Mouse (Mus musculus) adrenal gland, postnatal 25 days (tissue): ENCODE results near the gene Asap3. TPM values are rescaled to one million over a fixed set of nuclear protein-coding genes. Genes with fewer than 3 reads are reported as not detected.

ENCODE experiments used
- DNase-seq: peaks from one replicate; pipeline ENCODE4 v3.0.0; 2021; ENCODE audit warnings: mixed read lengths
- total RNA-seq: library from RNA; stranded (reverse); gene quantifications from 2 replicates; pipeline ENCODE4 v1.2.3, GENCODE M21; 2021

Asap3 gene
- total RNA-seq, 1 experiment from 2014 or later: 2.8 TPM

DNA sequence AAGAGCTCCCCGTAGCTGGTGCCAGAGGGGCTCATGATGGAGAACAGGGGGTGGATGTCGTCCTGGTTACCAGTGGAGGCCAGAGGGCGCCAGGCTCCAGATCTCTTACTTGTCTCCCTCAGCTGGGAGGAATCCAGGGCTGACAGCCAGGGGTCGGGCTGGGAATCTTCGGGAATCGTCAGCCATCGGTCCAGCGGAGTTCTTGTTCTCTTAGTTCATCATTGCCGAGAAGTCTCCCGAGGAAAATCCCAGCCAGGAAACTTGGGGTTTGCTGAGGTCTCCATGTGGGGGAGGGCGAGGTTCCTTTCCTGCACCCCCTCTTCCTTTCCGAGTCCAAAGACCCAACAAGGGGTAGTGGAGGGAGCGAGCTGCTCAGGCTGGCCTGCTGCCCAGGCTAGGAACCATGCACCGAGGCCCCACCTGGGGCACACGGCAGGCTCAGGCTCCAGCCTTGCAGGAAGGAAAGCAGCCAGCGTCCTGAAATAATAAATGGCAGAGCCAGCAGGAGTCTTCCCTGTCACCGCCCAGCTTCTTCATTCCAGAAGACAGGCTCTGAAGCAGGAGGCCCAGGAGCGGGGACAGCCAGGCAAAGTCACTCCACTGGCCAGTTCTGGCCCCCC is 12.5 kb downstream of the Asap3 start:
- peak; percentile 32 for DNase-seq

DNA sequence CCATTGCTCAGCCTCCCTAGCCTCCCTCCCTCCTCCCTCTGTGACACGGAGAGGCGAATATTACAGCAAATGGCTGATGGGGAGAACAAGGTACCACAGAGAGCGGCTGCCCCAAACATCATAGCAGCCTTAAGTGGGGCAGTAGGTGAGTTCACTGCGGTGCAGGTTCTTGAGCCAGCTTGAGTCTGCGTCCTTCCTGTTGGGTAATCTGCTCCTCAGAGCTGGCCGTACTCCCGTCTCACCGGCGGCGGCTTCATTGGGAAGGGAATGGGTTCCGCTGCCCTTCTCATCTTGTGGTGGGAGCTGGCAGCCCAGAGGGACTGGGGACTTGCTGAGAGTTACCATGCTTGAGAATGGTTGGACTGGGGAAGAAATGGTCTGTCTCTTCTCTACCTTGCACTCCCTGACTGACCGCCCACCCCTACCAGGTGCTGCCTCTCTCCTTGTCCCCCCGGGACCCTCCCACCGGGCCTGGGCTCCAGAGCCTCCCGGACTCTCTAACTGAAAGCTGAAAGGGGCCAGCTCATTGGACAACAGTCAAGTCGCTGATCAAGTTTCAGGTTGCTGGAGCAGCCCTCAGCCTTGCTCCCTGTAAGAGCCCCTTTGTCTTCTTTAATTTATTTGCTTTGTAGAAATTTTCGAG is 14.1 kb downstream of the Asap3 start:
- DNase-seq: no peak

- no peak for DNase-seq
Observed at GRCm38 (mm10) chr4:136223549-136224239, 17.5 kb downstream of the Asap3 start.

GRCm38 (mm10) chr4:136224240-136224559 is 18.0 kb downstream of the Asap3 start:
- no peak for DNase-seq

DNA sequence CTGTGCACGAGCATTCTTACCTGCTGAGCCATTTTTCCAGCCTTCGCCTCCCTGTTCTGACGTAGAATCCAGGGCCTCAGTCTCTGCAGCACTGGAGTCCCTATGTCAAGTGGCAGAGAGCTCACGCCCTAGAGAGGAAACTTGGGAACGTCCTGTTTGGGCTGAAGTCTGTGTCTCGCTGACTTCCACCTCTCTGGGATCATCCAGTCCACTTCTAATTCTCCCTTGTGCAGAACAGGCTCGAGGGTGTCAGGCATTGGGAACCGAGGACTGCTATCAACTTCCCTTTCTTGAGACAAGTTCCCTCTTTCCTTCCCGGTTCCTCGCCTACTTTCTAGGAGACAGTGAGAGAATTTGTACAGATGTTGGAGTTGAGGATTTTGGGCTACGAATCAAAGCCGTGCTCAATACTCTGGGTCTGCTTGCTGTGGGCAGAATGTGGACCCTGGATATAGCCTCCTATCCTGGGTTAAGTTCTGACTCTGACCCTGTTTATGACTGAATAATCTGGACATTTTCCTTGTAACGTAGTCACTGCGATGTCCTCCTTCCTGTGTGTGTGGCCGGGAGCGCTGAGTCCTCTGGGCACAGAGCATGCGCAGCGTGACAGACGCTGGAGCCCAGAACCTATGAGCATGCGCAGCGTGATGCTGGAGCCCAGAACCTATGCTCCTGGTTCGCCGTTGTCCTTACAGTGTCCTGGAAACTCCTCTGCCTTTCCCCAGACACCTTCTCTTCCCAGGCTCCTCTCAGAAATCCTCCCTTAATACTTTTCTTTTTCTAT is 18.7 kb downstream of the Asap3 start:
- no peak for DNase-seq

DNA sequence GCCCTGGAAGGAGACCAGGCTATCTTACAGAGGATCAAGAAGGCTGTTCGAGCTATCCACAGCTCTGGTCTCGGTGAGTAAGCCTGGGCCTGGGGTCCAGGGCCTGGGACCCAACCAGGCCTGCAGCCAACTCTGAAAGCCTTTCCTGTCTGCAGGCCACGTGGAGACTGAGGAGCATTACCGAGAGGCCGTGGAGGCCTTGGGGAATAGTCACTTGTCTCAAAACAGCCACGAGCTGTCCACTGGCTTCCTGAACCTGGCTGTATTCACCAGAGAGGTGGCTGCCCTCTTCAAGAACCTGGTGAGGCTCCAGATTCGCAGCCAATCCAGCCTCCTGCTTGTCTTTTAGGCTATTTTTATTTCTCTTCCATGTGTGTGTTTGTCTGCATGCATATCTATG is 21.2 kb downstream of the Asap3 start:
- DNase-seq: no peak

- DNase-seq: no peak
Observed at GRCm38 (mm10) chr4:136228640-136229039, 22.5 kb downstream of the Asap3 start.

GRCm38 (mm10) chr4:136238669-136239068 is 32.5 kb downstream of the Asap3 start:
- DNase-seq: no peak

DNA sequence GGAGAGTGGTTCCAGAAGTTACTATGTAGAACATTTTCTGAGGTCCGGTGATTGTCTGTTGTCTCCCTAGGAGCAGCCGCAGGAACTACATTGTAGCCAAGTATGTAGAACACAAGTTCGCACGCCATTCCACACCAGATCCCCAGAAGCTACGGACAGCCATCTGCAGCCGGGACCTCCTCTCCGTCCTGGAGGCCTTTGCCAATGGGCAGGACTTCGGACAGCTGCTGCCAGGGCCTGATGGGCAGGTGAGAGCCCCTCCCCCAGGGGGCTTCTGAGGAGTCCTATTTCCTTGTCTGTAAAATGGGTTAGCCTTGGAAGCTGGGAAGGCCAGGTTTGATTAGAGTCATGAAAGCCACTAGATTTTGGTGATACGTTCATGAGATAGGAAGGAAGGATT is 32.9 kb downstream of the Asap3 start:
- no peak for DNase-seq

- DNase-seq: peak; percentile 84
Observed at GRCm38 (mm10) chr4:136239622-136240021, 33.5 kb downstream of the Asap3 start.

DNA sequence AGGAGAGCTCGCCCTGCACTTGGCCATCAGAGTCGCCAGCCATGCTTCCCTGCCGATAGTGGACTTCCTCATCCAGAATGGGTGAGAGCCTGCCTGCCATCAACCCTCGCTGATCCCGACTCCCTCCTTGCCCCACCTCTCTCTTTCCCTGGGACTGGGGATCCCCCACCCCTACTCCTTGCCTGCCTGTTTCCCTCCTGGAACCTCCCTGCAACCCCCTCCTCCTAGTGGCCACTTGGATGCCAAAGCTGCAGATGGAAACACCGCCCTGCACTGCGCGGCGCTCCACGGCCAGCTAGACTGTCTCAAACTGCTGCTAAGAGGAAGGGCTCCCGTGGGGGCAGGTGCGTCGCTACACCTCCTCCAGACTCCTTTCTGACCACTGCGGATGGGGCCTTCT is 34.0 kb downstream of the Asap3 start:
- no peak for DNase-seq

DNA sequence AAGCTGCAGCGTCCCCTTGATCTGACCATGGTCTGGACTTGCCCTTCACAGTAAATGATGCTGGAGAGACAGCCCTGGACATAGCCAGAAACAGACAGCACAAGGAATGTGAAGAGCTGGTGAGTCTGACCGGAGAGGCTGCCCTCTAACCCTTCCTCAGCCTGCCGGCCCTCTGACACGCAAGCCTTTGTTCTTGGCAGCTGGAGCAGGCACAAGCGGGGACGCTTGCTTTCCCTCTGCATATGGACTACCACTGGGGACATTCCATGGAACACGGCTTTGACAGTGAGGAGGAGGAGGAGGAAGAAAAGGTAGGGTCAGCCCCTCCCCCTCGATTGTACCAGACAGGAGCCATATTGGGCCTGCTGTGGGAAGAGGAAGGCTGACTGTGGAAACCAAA is 34.8 kb downstream of the Asap3 start:
- no peak for DNase-seq

DNA sequence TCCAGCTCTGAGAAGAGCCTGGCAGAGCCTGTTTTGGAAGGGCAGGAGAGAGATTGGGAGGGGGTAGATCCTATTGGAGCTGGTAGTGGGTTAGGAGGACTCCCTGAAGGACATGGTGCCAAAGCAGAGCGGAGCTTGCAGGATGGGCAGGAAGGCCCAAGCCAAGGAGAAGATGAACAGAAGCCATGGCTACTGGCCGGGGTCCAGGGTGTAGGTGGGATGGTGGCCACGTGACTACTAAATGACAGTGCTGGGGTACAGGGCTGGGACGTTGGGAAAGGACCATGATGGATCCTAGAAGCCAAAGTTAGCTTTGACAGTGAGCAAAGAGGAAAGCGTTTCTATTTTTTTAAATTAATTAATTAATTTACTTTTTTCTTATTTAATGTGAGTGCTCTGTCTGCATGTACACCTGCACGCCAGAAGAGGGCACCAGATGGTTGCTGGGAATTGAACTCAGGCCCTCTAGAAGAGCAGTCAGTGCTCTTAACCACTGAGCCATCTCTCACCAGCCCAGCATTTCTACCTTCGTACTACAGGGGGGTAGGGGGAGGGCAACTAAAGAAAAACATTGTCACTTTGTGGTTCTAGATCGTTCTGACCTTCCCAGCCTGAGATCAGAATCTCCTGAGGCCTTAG is 36.0 kb downstream of the Asap3 start:
- no peak for DNase-seq

GRCm38 (mm10) chr4:136242728-136243127 is 36.6 kb downstream of the Asap3 start:
- no peak for DNase-seq

DNA sequence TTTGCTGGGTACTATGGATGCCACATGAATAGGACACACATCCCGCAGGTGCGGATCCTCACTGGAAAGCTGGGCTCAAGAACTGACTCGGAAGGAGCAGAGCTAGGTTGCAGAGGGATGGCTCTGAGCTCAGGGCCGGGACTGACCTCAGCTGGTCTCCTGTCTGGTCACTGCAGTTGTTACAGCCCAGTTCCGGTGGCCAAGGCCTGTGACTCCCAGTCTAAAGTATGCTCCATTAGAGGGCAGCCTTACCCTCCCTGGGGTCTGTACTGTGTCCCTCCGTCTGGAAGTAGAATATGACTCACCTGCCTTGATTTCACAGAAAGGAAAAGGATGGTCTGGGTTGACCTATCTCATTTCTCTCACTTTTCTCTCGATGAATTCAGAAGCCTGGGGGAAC is 38.0 kb downstream of the Asap3 start:
- no peak for DNase-seq

GRCm38 (mm10) chr4:136245681-136246080 is 39.5 kb downstream of the Asap3 start:
- no peak for DNase-seq

DNA sequence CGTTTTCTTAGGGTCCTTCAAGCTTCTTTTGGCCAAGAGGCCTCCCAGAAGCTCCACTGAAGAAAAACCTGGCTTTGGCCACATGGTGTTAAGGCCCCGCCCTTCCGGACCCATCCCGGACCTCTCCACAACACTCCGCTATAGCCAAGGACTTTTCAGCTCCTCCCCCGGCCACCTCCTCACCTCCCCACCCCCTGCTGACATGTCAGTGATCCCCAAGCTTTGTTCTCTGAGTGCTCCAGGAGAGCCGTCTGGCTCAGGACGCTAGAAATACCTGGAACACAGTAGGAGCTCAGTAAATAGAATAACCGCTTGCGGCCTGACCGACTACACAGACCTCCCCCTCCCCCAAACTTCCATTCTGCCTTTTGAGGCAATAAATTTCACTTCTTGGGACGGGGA is 40.4 kb downstream of the Asap3 start:
- DNase-seq: no peak

GRCm38 (mm10) chr4:136247386-136247728 is 41.2 kb downstream of the Asap3 start:
- DNase-seq: no peak

DNA sequence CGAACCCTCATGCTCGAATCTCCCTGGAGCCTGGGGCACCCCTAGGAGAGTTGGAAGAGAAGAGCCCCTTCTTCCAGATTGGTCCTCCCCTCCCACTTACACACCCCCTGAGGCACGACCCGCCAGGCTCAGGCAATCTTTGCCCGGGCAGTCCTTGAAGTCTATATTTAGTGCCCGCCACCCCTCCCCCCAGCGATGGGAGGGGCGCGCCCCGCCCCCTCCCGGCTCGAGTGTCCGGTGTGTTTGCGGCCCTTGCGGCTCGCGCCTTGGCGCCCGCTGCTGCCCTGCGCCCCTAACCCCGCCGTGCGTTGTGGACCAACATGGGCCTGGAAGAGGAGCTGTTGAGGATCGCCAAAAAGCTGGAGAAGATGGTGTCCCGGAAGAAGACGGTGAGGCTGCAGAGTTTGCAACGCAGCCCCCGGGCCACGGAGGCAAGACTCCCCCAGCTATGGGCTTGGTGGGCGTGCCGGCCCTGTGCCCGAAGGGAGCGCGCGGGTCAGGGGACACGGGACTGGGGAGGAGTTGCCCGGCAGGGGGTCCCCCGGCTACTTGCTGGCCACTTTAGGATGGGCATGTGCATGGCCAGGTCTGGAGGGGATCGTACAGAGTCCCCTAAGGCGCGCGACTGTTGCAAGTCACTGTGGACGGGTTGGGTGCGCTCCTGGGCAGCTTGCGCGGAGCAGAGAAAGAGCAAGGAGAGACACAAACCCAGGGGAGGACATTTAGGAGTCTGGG is 41.7 kb downstream of the Asap3 start, which contains the start of gene Tcea3:
Tcea3 (plus strand) TSS at position 1 of the 735 bp plus-strand sequence.
- peak; percentile 45 for DNase-seq

DNA sequence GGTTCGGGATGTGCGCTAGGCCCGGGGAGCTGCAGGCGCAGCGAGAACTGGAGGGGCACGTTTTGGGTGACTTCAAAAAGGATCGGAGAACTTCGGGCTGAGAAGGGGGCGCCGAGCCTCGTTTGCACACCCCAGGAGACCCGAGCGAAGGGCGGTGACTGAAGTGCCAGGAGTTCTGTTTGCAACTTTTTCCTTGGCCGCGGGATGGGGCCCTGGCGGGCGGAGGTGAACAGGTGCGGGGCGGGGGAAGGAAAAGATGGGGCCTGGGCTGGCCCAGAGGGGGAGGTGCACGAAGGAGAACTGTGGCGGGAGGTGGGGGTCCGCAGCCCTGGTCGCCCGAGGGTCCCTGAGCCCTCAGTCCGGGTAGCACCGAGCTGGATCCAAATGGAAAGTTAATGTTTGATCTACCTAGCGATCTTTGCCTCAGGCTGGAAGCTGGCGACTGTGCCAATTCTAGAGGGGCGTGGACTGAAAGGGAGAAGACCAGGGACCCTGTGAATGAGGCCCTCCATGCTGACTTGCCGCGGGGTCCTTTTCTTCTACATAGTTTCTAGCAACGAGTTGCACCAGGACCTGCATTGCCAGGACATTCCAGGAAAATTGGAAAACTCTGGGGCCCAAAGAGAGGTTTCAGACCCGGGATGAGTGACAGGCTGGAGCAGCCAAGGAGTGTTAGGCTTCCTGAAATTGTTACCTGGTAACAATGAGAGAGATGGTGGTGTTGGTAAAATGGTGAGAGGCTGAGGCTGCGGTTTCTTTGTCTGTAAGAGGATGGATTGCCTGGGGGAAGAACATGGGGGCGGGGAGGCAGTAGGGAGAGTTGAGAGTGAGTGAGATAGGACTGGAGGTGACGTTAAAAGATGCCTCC is 42.5 kb downstream of the Asap3 start:
- no peak for DNase-seq

DNA sequence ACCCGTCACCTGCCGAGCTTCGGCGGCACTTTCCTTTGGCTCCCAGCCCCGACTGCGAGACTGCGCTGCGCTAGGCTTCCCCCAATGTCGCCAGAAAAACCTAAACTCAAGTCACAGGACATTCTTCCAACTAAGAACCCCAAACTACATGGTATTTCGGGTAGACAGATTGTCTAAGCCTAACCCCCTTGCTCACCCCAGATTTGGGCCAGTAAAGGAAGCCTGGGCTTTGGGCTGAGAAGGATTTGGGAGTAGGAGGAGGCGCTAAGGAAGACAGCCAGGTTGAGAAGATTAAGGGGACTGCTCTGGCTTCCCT is 43.1 kb downstream of the Asap3 start:
- no peak for DNase-seq
